Mouse (Mus musculus): ENCODE measurements around the gene Ric3. TPM values are rescaled to one million over a fixed set of nuclear protein-coding genes. Genes with fewer than 3 reads are reported as not detected.
"Not testable (repeated sequence)": the region's sequence is repeated elsewhere in the genome, so short reads cannot be mapped to it uniquely, and the experiment has no call there.

Ric3 gene
- 38.7 and 43.3 TPM in 2 replicates for polyA plus RNA-seq (2012; rRNA removed)

DNA sequence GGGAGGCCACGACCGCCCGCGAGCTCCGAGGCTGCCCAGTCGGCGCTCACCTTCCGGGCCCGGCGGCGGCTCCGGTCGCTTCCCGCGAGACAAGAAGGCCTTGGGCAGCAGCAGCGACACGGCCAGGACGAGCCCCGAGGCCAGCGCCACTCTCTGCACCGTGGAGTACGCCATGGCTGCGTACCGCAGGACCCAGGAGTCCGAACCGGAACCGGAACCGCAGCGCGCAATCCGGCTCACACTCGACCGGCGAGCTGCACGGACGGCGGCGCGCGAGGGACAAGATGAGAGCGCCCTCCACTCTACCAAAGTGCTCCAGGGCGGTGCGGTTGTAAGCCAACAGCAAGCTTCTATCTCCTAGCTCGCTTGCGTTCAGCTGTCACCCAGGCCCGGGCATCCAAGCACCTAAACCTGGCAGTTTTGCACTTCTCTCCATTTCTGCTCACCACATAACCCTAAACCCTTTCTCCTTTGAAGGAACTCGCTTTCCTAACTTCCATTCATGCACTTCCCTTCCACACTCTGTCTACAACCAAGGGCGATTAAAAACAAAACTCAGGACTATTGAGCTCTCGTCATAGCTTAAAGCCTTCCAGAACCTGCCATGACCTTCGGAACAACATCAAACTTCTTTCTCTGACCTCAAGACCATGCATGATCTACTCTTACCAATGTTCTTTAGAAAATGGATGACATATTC lies at the start of gene Ric3:
Ric3 (minus strand) TSS at position 219 of the 700 bp plus-strand sequence.
- peak; percentile 74 to 94 for DNase-seq (ENCODE audit: extremely low spot score in 1 of 2, low spot score in 1 of 2)

DNA sequence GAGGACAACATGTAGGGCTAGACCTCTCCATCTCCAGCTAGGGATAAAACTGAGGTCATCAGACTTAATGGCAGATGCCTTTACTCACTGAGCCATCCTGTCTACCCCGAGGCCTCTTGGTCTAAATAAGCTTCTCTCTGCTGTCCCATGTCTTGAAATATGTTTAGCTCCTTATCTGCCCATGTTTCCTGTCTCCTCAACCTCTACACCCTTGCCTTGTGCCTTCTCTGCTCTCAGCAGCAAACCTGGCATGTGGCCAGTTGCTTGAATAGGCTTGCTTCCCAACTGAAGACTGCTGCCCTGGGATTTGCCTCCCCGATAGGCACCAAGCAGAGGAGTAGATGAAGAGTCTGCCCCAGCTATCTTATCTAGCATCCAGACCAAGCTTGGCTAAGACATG lies 48.4 kb upstream of the Ric3 start:
- DNase-seq (ENCODE audit: extremely low spot score in 1 of 2, low spot score in 1 of 2), result no peak

DNA sequence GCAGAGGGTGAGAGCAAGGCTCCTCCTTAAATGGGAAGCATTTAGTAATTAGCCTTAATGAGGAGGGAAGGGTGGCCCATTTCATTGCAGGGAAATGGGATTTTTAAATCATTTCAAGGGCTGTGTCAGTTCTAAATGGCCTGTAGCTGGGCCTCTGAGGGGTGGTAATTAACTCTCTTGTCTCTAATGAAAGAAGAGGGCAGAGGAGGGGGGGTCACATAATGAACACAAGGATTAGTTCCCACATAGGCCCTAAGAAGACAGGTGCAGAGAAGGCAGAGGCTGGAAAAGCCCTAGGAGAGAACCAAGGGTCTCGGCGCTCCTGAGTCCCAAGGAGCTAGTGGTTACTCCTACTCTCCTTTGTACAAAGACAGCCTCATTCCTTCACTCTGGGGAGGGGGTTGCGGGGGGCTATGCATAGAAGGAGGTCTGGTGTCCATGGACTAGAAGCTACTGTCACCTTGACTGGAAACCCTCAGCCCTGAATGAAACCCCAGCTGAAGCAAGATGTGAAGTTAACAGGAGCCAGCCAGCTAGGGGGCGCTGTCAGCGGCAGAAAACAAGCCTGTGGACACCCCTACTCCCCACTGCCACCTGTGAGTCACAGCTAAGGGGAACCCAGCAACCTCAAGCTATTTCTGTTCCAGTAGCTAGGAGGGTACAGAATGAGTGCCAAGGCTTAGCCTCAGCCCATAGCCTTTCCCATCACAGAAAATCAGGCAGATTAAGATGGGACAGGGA lies 47.0 kb upstream of the Ric3 start:
- DNase-seq (ENCODE audit: extremely low spot score in 1 of 2, low spot score in 1 of 2), result no peak

DNA sequence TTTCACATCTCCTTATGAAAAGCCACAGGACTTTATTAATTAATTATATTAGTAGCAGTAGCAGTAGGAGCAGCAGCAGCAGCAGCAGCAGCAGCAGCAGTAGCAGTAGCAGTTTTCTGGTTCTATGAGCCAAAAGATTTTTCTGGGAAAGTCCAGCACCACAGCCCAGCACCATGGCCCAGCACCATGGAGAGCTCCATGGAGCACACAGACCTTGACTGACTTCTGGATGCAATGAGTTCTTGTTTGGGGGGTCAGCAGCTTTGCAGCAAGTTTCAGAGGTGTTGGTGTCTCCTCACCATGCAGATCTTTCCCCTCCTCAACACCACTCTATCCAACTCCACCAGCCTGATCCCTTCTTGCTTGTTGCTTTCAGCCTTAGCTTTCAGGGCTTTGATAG lies 46.3 kb upstream of the Ric3 start:
- no peak for DNase-seq (ENCODE audit: extremely low spot score in 1 of 2, low spot score in 1 of 2)

DNA sequence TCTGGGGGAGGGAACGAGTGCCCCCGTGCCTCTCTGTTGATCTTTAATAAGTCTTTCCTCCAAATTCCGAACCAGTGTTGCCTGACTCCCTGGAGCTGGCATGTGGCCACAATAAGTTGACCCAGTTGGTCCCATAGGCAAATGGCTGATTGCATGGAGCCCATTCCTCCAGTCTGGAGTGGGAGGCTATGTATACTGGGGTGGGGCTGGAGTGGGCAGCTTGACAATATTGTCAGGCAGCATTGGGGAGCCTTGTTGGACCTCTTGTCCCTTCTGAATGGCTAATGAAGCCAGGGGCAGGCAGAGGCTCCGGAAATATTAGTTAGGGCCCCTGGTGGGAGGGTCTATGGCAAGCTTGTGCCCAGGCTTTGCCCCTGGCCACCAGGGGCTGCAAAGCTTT lies 32.8 kb upstream of the Ric3 start:
- DNase-seq (ENCODE audit: extremely low spot score in 1 of 2, low spot score in 1 of 2), result no peak

DNA sequence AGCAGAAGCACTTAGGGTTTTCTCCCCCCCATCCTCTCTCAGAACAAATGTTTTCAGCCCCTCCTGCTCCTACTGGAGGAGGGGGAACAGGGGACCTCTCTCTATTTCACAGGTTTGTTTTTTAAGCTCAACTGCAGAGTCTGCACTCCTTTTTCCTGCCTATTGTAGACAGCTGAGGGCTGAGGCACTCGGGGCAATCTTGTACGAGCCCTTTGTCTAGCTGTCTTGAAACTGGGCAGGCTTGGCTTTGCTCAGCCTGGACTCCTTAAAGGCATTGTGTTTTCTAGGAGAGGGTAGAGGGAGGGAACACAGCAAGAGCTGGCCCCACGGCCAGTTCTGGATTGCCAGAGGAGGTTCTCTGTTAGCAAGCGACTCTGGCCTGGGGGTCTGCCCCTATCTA lies 32.4 kb upstream of the Ric3 start:
- not testable (repeated sequence) for DNase-seq (ENCODE audit: extremely low spot score in 1 of 2, low spot score in 1 of 2)

DNA sequence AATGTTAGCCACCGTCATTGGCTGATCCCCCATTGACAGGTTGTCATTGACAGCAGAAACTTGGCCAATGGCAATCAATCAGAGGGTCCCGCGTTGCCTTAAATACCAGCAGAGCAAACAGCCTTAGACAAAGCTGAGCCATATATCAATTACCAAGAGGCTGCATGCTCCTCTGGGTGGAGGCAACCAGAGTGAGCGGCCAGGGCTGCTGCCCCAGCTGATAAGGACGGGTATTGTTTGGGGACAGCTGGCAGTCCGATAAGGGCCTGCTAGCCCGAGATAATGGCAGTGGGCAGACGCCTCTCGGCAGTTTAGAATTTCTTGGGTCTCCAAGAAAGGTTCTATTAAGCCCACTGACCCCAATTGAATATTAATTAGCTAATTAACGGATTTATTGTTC lies 31.8 kb upstream of the Ric3 start:
- DNase-seq (ENCODE audit: extremely low spot score in 1 of 2, low spot score in 1 of 2), result no peak

DNA sequence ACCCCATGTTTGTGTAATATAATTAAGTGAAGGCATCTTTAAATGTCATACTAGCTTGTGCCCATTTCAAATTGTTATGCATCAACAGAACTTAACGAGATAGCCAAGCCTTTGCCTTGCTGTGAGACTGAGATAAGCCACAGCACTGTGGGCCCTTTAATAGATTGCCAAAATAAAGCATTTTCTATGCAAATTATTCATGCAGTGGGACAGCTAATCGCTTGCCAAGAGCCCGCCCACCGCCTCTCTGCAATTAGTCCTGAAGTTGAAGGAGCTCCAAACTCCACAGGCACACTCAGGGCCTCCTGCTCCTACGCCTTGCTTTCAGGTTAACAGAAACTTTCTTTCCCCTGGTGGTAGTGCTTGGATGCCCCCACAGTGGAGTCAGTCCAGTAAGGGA lies 27.9 kb upstream of the Ric3 start:
- DNase-seq (ENCODE audit: extremely low spot score in 1 of 2, low spot score in 1 of 2), result peak; percentile 69 to 77

DNA sequence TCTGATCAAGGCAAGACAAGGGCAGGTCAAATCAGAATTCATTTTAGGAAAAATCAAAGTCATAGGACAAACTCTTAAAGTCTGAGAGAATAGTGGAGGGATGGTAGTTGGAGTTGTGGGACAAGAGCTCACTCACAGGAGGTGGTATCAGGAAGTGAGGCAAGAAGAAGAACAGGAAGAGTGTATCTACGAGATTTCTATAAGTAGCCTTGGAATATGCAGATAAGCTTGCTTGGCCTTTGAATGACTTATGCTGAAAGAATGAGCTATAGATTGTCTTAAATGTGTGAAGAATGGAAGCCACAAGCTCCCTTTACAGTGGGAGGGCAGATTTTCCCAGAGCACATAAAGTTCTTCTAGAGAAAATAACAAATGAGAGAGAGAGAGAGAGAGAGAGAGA lies 21.8 kb upstream of the Ric3 start:
- no peak for DNase-seq (ENCODE audit: extremely low spot score in 1 of 2, low spot score in 1 of 2)

DNA sequence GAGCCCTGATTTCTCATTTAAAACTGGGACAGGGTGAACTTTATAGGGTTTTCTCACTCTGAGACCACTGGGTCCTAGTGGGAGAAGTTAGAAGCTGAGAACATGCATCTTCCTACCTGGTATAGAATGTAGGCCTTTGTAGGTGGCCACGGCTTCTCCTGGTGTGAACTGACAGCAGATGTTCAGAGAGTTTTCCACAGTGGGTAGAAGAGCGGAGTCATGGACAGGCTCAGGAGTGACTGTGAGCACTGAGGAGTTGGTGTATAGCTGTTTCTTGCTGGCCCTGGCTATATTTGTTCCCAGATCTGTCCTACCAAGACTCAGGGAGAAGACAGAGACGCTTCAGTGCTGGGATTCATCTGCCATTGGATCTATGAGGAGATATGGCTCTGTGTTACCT lies 18.0 kb upstream of the Ric3 start:
- no peak for DNase-seq (ENCODE audit: extremely low spot score in 1 of 2, low spot score in 1 of 2)

DNA sequence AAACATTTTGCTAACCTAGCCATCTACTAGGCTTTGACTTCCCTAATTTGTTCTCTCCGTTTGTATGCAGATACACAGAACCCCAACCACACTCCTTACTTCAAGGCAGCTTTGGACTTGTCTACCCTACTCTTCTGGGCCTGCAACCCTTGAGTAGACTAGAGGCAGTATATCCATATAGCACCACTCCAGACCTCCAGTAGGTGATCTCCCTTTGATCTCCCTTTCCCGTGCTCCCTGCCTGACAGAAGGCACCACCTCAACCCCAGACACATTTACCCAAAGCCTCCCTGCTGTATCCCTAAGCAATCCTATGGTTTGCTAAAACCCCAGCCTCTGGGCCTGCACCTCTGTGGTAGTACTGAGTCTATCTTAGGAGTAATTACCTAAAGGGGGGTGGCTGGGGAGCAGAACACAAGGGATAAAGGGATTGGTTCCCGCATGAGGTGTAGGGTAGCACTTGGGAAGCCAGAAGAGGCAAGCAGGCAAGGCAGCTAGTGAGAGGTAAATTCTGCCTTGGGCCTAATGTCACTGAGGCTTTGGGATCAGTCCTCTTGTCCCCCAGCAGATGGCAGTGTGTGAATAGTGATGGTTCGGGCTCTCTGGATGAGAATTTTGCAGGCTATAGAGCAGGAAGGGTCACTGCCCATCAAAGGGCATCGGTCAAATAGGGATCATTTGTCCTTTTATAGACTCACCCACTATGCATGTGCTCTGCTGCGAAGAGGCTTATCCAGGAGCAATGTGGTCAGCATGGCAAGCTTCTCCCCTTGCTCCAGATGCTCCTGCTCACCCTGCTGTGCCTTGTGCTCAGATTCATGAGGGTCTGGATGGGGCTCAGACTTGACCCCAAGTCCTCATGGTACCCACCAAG lies 15.3 kb upstream of the Ric3 start:
- peak in 1 of 2 experiments; percentile 74 for DNase-seq (ENCODE audit: extremely low spot score in 1 of 2, low spot score in 1 of 2)

DNA sequence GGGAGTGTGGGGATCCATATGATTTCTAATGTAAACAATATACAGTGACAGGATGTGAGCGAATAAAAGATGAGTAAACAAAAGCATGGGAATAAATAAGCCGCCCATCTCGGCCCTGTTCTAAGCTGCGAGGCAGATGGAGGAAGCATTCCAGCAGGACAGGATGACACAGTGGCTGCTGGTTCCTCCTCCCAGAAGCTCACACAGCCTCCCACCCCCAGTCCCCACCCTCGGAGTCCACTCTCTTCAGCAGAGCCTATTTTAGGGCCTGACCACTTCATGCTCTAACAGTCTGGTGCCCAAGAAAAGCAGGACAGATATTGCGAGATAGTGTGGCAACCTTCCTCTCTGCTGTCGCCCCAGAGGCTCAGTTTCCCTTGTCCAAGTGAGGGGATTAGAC lies 14.1 kb upstream of the Ric3 start:
- DNase-seq (ENCODE audit: extremely low spot score in 1 of 2, low spot score in 1 of 2), result no peak

DNA sequence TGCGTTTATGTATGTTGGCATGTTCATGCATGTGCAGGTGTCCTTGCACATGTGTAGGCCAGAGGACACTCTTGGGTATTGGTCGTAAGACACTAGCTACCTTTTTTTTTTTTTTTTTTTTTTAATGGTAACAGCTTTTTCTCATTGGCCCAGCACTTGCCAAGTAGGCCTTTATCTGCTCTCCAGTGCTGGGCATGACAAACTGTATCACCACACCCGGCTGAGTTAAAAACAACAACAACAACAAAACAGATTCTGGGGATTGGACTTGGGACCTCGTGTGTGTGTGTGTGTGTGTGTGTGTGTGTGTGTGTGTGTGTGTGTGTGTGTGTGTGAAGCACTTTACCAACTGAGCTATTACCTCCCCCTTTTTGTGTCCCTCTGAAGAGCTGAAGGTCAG lies 13.5 kb upstream of the Ric3 start:
- no peak for DNase-seq (ENCODE audit: extremely low spot score in 1 of 2, low spot score in 1 of 2)

DNA sequence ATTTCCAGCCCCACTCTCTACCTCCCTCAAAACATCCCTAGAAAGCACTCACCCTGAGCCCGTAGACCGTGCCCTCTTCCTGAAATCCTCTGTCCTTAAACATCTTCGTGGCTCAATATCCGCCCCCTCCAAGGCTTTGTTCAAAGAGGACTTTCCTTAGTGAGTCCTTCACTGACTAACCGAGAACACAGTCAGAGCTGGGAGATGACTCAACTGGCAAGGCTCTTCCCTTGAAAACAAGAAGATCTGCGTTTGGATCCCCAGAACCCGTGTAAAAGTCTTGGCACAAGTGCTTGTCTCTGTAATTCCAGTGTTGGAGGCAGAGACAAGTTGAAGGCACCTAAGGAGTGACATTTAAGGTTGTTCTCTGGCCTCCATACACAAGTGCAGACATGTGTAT lies 11.2 kb upstream of the Ric3 start:
- no peak for DNase-seq (ENCODE audit: extremely low spot score in 1 of 2, low spot score in 1 of 2)

DNA sequence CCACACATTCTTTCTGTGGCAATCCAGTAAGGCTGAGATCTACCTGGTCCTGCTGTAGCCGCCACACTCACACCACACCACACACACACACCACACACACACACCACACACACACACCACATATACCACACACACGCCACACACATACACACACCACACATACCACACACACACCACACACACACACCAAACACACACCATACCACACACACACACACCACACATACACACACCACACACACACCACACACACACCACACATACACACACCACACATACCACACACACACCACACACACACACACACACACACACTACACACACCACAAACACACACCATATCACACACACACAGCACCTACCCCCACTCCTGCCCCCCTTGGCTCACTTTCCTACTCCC lies 8.2 kb upstream of the Ric3 start:
- not testable (repeated sequence) for DNase-seq (ENCODE audit: extremely low spot score in 1 of 2, low spot score in 1 of 2)

DNA sequence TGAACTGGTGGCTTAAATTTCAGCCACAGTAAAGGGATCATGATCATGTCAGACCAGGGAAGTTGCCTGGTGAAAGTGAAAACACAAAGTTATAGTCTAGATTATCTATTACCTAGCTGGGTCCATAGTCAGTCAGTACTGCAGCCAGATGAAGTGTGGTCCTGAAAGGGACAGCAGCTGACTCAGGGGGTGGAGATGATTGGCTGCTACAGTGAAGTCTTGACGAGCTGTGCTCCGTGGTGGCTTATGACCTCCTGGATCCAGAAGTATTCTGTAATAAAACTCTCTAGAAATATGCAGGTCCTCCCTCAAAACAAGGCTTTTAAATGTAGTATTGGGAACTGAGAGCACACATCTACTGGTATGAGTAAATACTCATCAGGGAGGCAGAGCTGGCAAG lies 3.8 kb upstream of the Ric3 start:
- no peak for DNase-seq (ENCODE audit: extremely low spot score in 1 of 2, low spot score in 1 of 2)

DNA sequence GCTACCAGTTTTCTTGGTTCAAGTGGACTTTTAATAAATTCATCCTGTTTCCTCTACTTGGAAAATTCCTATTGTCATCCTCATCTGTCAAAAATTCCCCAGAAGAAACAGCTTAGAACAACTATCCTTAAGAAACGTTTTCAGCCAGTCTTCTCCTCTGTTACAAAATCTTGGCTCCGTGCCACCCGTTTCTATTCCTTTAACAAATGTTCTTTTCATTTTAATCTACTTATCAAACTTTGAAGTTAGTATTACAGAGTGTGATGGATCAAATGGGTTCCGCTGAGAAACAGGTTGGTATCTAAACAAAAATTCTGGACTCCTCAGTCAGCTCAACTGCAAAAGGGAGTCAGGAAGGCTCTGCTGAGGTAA lies 668 bp upstream of the Ric3 start:
- no peak for DNase-seq (ENCODE audit: extremely low spot score in 1 of 2, low spot score in 1 of 2)

DNA sequence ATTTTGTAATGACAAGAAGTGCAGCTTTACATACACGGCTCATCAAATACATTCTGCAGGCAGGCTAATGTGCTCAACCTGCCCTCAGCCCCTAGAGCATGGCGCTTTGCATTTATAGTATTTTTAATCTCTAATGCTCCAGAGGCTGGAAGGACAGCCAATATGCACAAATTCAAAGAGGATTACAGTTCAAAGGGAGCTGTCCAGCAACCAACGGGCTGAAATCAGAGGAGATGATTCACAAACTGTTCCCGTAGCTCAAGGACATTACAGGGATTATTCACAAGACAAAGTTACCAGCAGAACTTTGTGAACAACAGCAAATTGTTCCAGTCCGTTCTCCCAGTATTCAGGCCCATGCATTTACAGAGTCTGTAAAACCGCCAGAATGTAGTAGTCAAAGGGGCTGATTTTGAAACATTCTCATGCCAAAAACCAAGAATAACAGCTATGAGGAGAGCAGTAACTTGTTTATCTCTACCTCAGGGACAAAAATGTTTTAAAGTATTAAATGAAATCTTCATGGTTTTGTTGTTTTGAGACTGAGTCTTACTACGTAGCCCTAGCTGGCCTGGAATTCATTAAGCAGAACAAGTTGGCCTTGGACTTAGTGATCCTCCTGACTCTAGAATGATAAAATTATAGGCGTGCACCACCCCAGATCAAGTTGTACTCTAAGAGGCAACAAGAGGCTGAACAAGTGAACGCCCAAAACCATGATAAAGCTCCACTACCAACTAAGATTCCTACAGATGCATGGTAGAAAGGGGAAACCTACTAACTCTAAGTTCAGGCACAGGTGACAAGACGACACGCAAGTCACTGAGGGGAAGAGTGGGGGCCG lies 640 bp downstream of the Ric3 start:
- DNase-seq (ENCODE audit: extremely low spot score in 1 of 2, low spot score in 1 of 2), result no peak

DNA sequence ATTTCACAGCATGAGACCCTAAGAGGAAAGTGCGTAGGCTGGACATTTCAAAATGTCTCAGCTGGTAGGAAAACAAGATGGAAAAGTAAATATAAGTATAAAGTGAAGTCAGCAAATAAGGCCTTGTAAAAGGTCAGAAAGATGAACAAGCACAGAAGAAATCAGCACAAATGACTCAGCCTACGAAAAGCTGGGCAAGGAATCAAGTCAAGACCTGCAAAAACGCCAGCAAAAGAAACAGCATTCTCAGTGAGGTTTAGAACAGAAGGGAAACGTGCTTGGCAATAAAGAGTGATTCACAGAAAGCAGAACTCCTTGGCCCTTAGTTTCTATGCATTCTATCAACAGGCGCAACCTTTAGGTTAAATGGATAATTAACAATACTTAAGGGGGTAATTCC lies 10.8 kb downstream of the Ric3 start:
- DNase-seq (ENCODE audit: extremely low spot score in 1 of 2, low spot score in 1 of 2), result no peak

DNA sequence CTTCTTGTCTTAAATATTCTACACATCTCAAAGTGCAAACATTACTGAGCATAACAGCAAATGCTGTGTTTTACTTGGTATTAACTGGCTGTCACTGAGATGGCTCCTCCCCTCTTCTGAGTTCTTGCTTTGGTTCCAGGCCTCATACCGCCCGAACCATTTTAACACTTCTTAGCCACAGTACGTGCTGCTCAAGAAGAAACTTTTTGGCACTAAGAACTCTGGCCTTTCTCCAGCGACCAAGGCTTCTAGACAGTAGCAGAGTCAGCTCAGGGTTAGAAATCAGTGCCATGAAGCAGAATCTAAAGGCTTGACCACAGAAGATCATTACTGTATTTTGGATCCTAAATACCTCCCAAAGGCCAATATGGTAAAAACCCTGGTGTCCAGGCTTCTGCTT lies 13.5 kb downstream of the Ric3 start:
- DNase-seq (ENCODE audit: extremely low spot score in 1 of 2, low spot score in 1 of 2), result no peak

DNA sequence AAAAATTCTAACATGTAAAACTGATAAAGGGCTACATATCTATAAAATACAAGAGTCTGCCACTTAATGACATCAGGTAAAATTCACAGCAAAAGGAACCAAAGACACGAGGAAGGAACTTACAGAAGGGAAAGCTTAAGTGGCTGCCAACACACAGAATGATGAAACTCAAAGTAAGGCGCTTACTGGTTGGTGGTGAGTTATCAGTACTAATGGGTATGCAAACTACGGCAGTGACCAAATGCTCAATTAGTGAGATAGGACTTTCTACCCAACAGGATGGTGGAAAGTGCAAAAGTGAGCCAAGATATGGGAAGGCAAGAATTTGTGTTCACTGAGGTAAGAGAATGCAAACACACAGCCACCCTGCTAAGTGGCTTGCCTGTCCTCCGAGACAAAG lies 23.6 kb downstream of the Ric3 start:
- no peak for DNase-seq (ENCODE audit: extremely low spot score in 1 of 2, low spot score in 1 of 2)
